ENCODE assay signal across 27 mouse cellular contexts in the genomic region with DNA sequence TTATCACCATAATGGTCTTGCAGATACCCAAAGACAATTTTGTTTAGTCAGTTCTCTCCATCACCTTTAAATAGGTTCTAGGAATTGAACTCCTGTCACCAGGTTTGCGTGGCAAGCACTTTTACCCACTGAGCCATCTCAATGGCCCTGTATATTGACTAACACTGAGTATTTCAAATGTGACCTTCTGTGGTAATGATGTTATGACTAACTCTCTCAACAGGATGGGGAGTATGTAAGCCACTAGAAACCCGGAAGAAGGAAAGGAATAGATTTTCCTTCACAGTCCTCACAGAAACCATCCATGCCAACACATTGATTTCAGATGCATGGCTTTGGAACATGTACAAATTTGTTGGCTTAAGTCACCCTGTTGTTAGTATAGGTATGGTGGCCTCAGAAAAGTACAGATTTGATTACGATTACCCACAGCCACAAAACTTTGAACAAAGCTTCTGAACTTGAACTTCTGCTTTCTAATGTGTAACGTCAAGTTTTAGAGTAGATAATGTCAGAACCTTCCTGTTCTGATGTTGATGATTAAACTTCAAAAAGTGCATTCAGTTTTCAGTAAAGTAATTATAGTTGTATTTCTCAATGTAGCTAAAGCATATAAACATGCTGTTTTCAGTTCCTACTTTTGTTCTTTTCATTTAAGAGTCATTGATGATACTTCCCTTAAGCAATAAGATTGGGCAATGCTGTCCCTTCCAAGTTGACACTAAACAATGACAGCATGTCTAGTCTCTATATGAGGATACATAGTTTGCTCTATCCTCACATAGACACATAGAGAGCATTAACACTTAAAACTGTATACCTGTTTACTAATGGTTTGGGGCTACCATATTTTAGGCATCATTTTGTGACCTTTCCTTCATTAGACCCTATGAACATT. TPM values are rescaled to one million over a fixed set of nuclear protein-coding genes. Genes with fewer than 3 reads are reported as not detected.
DNase-seq lines count a peak whose midpoint lies in the region; ATAC-seq and TF ChIP-seq lines count a peak whose summit lies in the region.
"Had no signal": no experiment of that assay in that cellular context is flagged by ENCODE, and none has a peak within 500 bp of the region (broad histone marks: within the 10 kb centered on the region; RNA-seq: fewer than 3 reads in every experiment).

No protein-coding gene starts in this region.

- TF ChIP-seq CTCF in testis, adult 2 months (IDR thresholded peaks at IDR 0.05; ENCODE audit: control insufficient read depth, insufficient read depth, insufficient replicate concordance, low read depth, low read length) = no peak

- H3K4me3 ChIP-seq in testis, adult 2 months (ENCODE audit: control insufficient read depth, low read depth, low read length) = peak overlapping the region; percentile 30; the same call in 1 of the 2 replicates
- H3K4me3 ChIP-seq in brown adipose tissue, adult 24 weeks (ENCODE audit: insufficient read depth, low read depth, low read length) = no peak overlapping the region
- H3K4me3 ChIP-seq: embryonic facial prominence, embryonic 13.5 days; forebrain, embryonic 13.5 days; hindbrain, embryonic 10.5 days; limb, embryonic 15.5 days; megakaryocyte, embryonic 14.5 days; myocyte; neural tube, embryonic 13.5 days had no signal

- no peaks in the 10 kb centered on the region for H3K36me3 ChIP-seq in testis, adult 2 months (ENCODE audit: control insufficient read depth, insufficient read depth, low read length)
- H3K36me3 ChIP-seq: embryonic facial prominence, embryonic 13.5 days; hindbrain, embryonic 10.5 days; limb, embryonic 15.5 days; neural tube, embryonic 13.5 days had no signal

- H3K27me3 ChIP-seq in testis, adult 2 months (ENCODE audit: control insufficient read depth, insufficient read depth, low read length) = no peaks in the 10 kb centered on the region
- H3K27me3 ChIP-seq: embryonic facial prominence, embryonic 13.5 days; forebrain, embryonic 13.5 days; limb, embryonic 15.5 days; megakaryocyte, embryonic 14.5 days; neural tube, embryonic 13.5 days had no signal

- H3K27ac ChIP-seq in testis, adult 2 months (ENCODE audit: control insufficient read depth, insufficient read depth, low read depth, low read length) = no peak overlapping the region
- H3K27ac ChIP-seq in brown adipose tissue, adult 24 weeks (replicated peaks; ENCODE audit: low read depth, low read length) = peak overlapping the region; percentile 54
- H3K27ac ChIP-seq: embryonic facial prominence, embryonic 13.5 days; forebrain, embryonic 13.5 days; hindbrain, embryonic 10.5 days; limb, embryonic 15.5 days; neural tube, embryonic 13.5 days had no signal

- ATAC-seq in megakaryocyte, adult 5-6 weeks (ENCODE audit: poor library complexity, severe bottlenecking) = peak; percentile 90
- ATAC-seq: forebrain, embryonic 13.5 days; hindbrain, embryonic 16.5 days; intestine, embryonic 16.5 days had no signal

- no peaks in the 10 kb centered on the region for H3K4me1 ChIP-seq in testis, adult 2 months (ENCODE audit: control insufficient read depth, insufficient read depth, low read length)
- no peaks in the 10 kb centered on the region for H3K4me1 ChIP-seq in brown adipose tissue, adult 24 weeks (ENCODE audit: control insufficient read depth, insufficient read depth, insufficient read length, low read length)
- H3K4me1 ChIP-seq: embryonic facial prominence, embryonic 13.5 days; forebrain, embryonic 13.5 days; hindbrain, embryonic 10.5 days; limb, embryonic 15.5 days; neural tube, embryonic 13.5 days had no signal

- no peak for DNase-seq in testis, postnatal 14 days (ENCODE audit: low spot score)
- DNase-seq in thymus, postnatal 25 days = no peak
- no peak for DNase-seq in frontal cortex, postnatal 10 days (ENCODE audit: low spot score in 2 of 2)
- DNase-seq in kidney, postnatal 25 days = no peak
- DNase-seq: adrenal gland, postnatal 36 days; cerebellum, adult 11-12 months; cerebellum, postnatal 10 days; kidney, adult 9 months; kidney, postnatal 14 days; layer of hippocampus, postnatal 36 days; lung, embryonic 14.5 days; midbrain, embryonic 14.5 days; thymus, postnatal 36 days had no signal

- no peak for TF ChIP-seq POLR2A in testis, adult 2 months (IDR thresholded peaks at IDR 0.05; ENCODE audit: control insufficient read depth, low read depth, low read length)

RNA-seq across cellular contexts. Expression of a gene that starts 45.5 kb away (rescaled TPM):
- polyA plus RNA-seq in testis, adult 2 months (2012; rRNA removed) = 3.1 and 4.7 TPM in 2 replicates
- 47.9 and 72.0 TPM in 2 replicates for polyA plus RNA-seq in brown adipose tissue, adult 24 weeks (2012; ENCODE audit: insufficient read depth, insufficient read length, missing spikeins)
- total RNA-seq in megakaryocyte, adult 5-6 weeks (2015) = 8.2 and 9.1 TPM in 2 replicates
- 15.7 and 18.2 TPM in 2 replicates for total RNA-seq in megakaryocyte, adult 5-6 weeks (2017)

RNA-seq across cellular contexts. Expression of a gene that starts 45.5 kb away (rescaled TPM):
- polyA plus RNA-seq in testis, adult 2 months (2012; rRNA removed) = 1.7 TPM in 2 replicates
- polyA plus RNA-seq in brown adipose tissue, adult 24 weeks (2012; ENCODE audit: insufficient read depth, insufficient read length, missing spikeins) = 68.1 and 79.3 TPM in 2 replicates
- 22.0 and 25.6 TPM in 2 replicates for total RNA-seq in megakaryocyte, adult 5-6 weeks (2015)
- 4.8 and 5.9 TPM in 2 replicates for total RNA-seq in megakaryocyte, adult 5-6 weeks (2017)

RNA-seq across cellular contexts. Expression of a gene that starts 45.6 kb away (rescaled TPM):
- polyA plus RNA-seq in testis, adult 2 months (2012; rRNA removed) = 1.9 and 2.1 TPM in 2 replicates
- polyA plus RNA-seq in brown adipose tissue, adult 24 weeks (2012; ENCODE audit: insufficient read depth, insufficient read length, missing spikeins) = 2.1 and 3.3 TPM in 2 replicates
- 6.1 and 8.5 TPM in 2 replicates for total RNA-seq in megakaryocyte, adult 5-6 weeks (2015)
- total RNA-seq in megakaryocyte, adult 5-6 weeks (2017) = 3.2 and 4.3 TPM in 2 replicates

RNA-seq across cellular contexts. Expression of a gene that starts 51.2 kb away (rescaled TPM):
- not detected in 2 replicates for polyA plus RNA-seq in testis, adult 2 months (2012; rRNA removed)
- polyA plus RNA-seq in brown adipose tissue, adult 24 weeks (2012; ENCODE audit: insufficient read depth, insufficient read length, missing spikeins) = 11.7 and 40.9 TPM in 2 replicates
- 35.9 and 57.9 TPM in 2 replicates for total RNA-seq in megakaryocyte, adult 5-6 weeks (2015)
- total RNA-seq in megakaryocyte, adult 5-6 weeks (2017) = not detected in 2 replicates
- polyA plus RNA-seq: gonadal fat pad, adult 2 months; spleen, adult 2 months had no signal

Comparison
In these comparisons a context has a peak if more than half of its experiments do, and no peak if none do; other contexts are left out.
1. RNA of a gene that starts 45.5 kb away (polyA plus RNA-seq): 68.1 to 79.3 TPM in brown adipose tissue, adult 24 weeks; 1.7 TPM in testis, adult 2 months; every median in the first group is over 10 times any median in the second.